Mouse (Mus musculus): ENCODE measurements at regions not wholly inside any gene's neighbourhood (a gene's known extent, or its start where the extent isn't known, plus 50 kb on each side); places are given as distances from the start of the nearest gene placed in this dataset.

- Histone ChIP-seq H3K4me1 (ENCODE audit: control insufficient read depth, insufficient read depth, low read length) (peaks cover 4% of the 10 kb centered on the region), H3K4me3 (replicated peaks; ENCODE audit: control insufficient read depth, low read depth, low read length) (no peak overlapping the region), H3K27ac (ENCODE audit: control insufficient read depth, insufficient read depth, low read depth, low read length, poor library complexity) (no peak overlapping the region)
- WGBS = 39% methylated on average over 4 of the region's 4 CpGs
- TF ChIP-seq POLR2A (IDR thresholded peaks at IDR 0.05; ENCODE audit: borderline replicate concordance, control insufficient read depth, low read depth, low read length) = no peak
- no peak for TF ChIP-seq CTCF (IDR thresholded peaks at IDR 0.05; ENCODE audit: control insufficient read depth, insufficient read depth, low read length)
These were observed 85.5 kb upstream of the Zfp217 start for GRCm38 (mm10) chr2:170233426-170233825.

GRCm38 (mm10) chr2:170229461-170230080 lies 81.7 kb upstream of the Zfp217 start:
- H3K4me3 ChIP-seq (replicated peaks; ENCODE audit: control insufficient read depth, low read depth, low read length) = no peak overlapping the region
- TF ChIP-seq CTCF (IDR thresholded peaks at IDR 0.05; ENCODE audit: control insufficient read depth, insufficient read depth, low read length) = no peak
- TF ChIP-seq POLR2A (IDR thresholded peaks at IDR 0.05; ENCODE audit: borderline replicate concordance, control insufficient read depth, low read depth, low read length) = no peak
- 58% methylated on average over 8 of the region's 8 CpGs for WGBS
- no peak overlapping the region for H3K27ac ChIP-seq (ENCODE audit: control insufficient read depth, insufficient read depth, low read depth, low read length, poor library complexity)
- H3K4me1 ChIP-seq (ENCODE audit: control insufficient read depth, insufficient read depth, low read length) = no peaks in the 10 kb centered on the region

- no peak overlapping the region for H3K4me3 ChIP-seq (replicated peaks; ENCODE audit: control insufficient read depth, low read depth, low read length)
- 87% methylated on average over 10 of the region's 10 CpGs for WGBS
- peaks cover under 1% of the 10 kb centered on the region for H3K4me1 ChIP-seq (ENCODE audit: control insufficient read depth, insufficient read depth, low read length)
- TF ChIP-seq POLR2A (IDR thresholded peaks at IDR 0.05; ENCODE audit: borderline replicate concordance, control insufficient read depth, low read depth, low read length) (no peak), CTCF (IDR thresholded peaks at IDR 0.05; ENCODE audit: control insufficient read depth, insufficient read depth, low read length) (no peak)
- no peak overlapping the region for H3K27ac ChIP-seq (ENCODE audit: control insufficient read depth, insufficient read depth, low read depth, low read length, poor library complexity)
These were observed 80.6 kb upstream of the Zfp217 start for GRCm38 (mm10) chr2:170228318-170228994.

- WGBS = 26% methylated on average over 7 of the region's 7 CpGs
- Histone ChIP-seq H3K4me3 (replicated peaks; ENCODE audit: control insufficient read depth, low read depth, low read length) (no peak overlapping the region), H3K27ac (ENCODE audit: control insufficient read depth, insufficient read depth, low read depth, low read length, poor library complexity) (peak overlapping the region; percentile 16; the same call in 1 of the 2 replicates), H3K4me1 (ENCODE audit: control insufficient read depth, insufficient read depth, low read length) (peaks cover 6% of the 10 kb centered on the region)
- TF ChIP-seq POLR2A (IDR thresholded peaks at IDR 0.05; ENCODE audit: borderline replicate concordance, control insufficient read depth, low read depth, low read length) (no peak), CTCF (IDR thresholded peaks at IDR 0.05; ENCODE audit: control insufficient read depth, insufficient read depth, low read length) (no peak)
These were observed 76.0 kb upstream of the Zfp217 start for GRCm38 (mm10) chr2:170223872-170224271.

- Histone ChIP-seq H3K4me1 (ENCODE audit: control insufficient read depth, insufficient read depth, low read length) (peaks cover 8% of the 10 kb centered on the region), H3K27ac (ENCODE audit: control insufficient read depth, insufficient read depth, low read depth, low read length, poor library complexity) (peak overlapping the region; percentile 43), H3K4me3 (replicated peaks; ENCODE audit: control insufficient read depth, low read depth, low read length) (no peak overlapping the region)
- under 1% methylated on average over 6 of the region's 6 CpGs for WGBS
- no peak for TF ChIP-seq POLR2A (IDR thresholded peaks at IDR 0.05; ENCODE audit: borderline replicate concordance, control insufficient read depth, low read depth, low read length)
- no peak for TF ChIP-seq CTCF (IDR thresholded peaks at IDR 0.05; ENCODE audit: control insufficient read depth, insufficient read depth, low read length)
These were observed 74.9 kb upstream of the Zfp217 start for GRCm38 (mm10) chr2:170222819-170223218.

- 37% methylated on average over 13 of the region's 13 CpGs for WGBS
- TF ChIP-seq POLR2A (IDR thresholded peaks at IDR 0.05; ENCODE audit: borderline replicate concordance, control insufficient read depth, low read depth, low read length) (no peak), CTCF (IDR thresholded peaks at IDR 0.05; ENCODE audit: control insufficient read depth, insufficient read depth, low read length) (no peak)
- H3K27ac ChIP-seq (ENCODE audit: control insufficient read depth, insufficient read depth, low read depth, low read length, poor library complexity) = peak overlapping the region; percentile 10; the same call in 1 of the 2 replicates
- H3K4me1 ChIP-seq (ENCODE audit: control insufficient read depth, insufficient read depth, low read length) = peaks cover 12% of the 10 kb centered on the region
- no peak overlapping the region for H3K4me3 ChIP-seq (replicated peaks; ENCODE audit: control insufficient read depth, low read depth, low read length)
These were observed 74.2 kb upstream of the Zfp217 start for GRCm38 (mm10) chr2:170221994-170222535.

GRCm38 (mm10) chr2:170220871-170221369 lies 73.0 kb upstream of the Zfp217 start:
- 1% methylated on average over 20 of the region's 20 CpGs for WGBS
- peaks cover 12% of the 10 kb centered on the region for H3K4me1 ChIP-seq (ENCODE audit: control insufficient read depth, insufficient read depth, low read length)
- peak overlapping the region; percentile 27 for H3K4me3 ChIP-seq (replicated peaks; ENCODE audit: control insufficient read depth, low read depth, low read length)
- TF ChIP-seq POLR2A (IDR thresholded peaks at IDR 0.05; ENCODE audit: borderline replicate concordance, control insufficient read depth, low read depth, low read length) (no peak), CTCF (IDR thresholded peaks at IDR 0.05; ENCODE audit: control insufficient read depth, insufficient read depth, low read length) (no peak)
- H3K27ac ChIP-seq (ENCODE audit: control insufficient read depth, insufficient read depth, low read depth, low read length, poor library complexity) = peak overlapping the region; percentile 80

- TF ChIP-seq CTCF (IDR thresholded peaks at IDR 0.05; ENCODE audit: control insufficient read depth, insufficient read depth, low read length) (no peak), POLR2A (IDR thresholded peaks at IDR 0.05; ENCODE audit: borderline replicate concordance, control insufficient read depth, low read depth, low read length) (no peak)
- Histone ChIP-seq H3K4me1 (ENCODE audit: control insufficient read depth, insufficient read depth, low read length) (peaks cover 12% of the 10 kb centered on the region), H3K27ac (ENCODE audit: control insufficient read depth, insufficient read depth, low read depth, low read length, poor library complexity) (peak overlapping the region; percentile 80; the same call in 1 of the 2 replicates), H3K4me3 (replicated peaks; ENCODE audit: control insufficient read depth, low read depth, low read length) (peak overlapping the region; percentile 24)
- WGBS = 3% methylated on average over 11 of the region's 11 CpGs
These were observed 72.5 kb upstream of the Zfp217 start for GRCm38 (mm10) chr2:170220443-170220842.

Data from bone marrow, adult 2 months (tissue).